ENCODE assay signal across 8 mouse cellular contexts in genomic region chr19:12574012-12574407, GRCm38 (mm10). TPM values are rescaled to one million over a fixed set of nuclear protein-coding genes. Genes with fewer than 3 reads are reported as not detected.
A peak's percentile ranks its signal among the peaks of the same experiment; 100 is the strongest.
DNase-seq lines count a peak whose midpoint lies in the region; ATAC-seq lines count a peak whose summit lies in the region.

No protein-coding gene starts in this region.

- no peaks in the 10 kb centered on the region for H3K36me3 ChIP-seq in neural tube, embryonic 11.5 days (ENCODE audit: control insufficient read depth, insufficient read depth, low read length)
- peaks cover 10% of the 10 kb centered on the region; the same call in 1 of the 2 replicates for H3K36me3 ChIP-seq in embryonic facial prominence, embryonic 15.5 days
- no peaks in the 10 kb centered on the region for H3K36me3 ChIP-seq in hindbrain, embryonic 11.5 days (ENCODE audit: control insufficient read depth, insufficient read depth, low read length)
- H3K36me3 ChIP-seq in liver, embryonic 16.5 days (ENCODE audit: control insufficient read depth, insufficient read depth) = peaks cover 7% of the 10 kb centered on the region
- H3K36me3 ChIP-seq in neural tube, embryonic 13.5 days = no peaks in the 10 kb centered on the region

- no peaks in the 10 kb centered on the region for H3K27me3 ChIP-seq in neural tube, embryonic 11.5 days (ENCODE audit: control insufficient read depth, insufficient read depth, low read length)
- no peaks in the 10 kb centered on the region for H3K27me3 ChIP-seq in embryonic facial prominence, embryonic 15.5 days
- no peaks in the 10 kb centered on the region for H3K27me3 ChIP-seq in hindbrain, embryonic 11.5 days (ENCODE audit: control insufficient read depth, insufficient read depth, low read length)
- no peaks in the 10 kb centered on the region for H3K27me3 ChIP-seq in liver, embryonic 16.5 days (ENCODE audit: control insufficient read depth, insufficient read depth, low read depth, low read length)
- H3K27me3 ChIP-seq in neural tube, embryonic 13.5 days = no peaks in the 10 kb centered on the region

- WGBS in neural tube, embryonic 11.5 days = 26% methylated on average over 5 of the region's 5 CpGs
- 14% methylated on average over 5 of the region's 5 CpGs for WGBS in embryonic facial prominence, embryonic 15.5 days
- 34% methylated on average over 5 of the region's 5 CpGs for WGBS in hindbrain, embryonic 11.5 days
- WGBS in liver, embryonic 16.5 days (ENCODE audit: insufficient replicate concordance) = 3% methylated on average over 5 of the region's 5 CpGs
- 24% methylated on average over 5 of the region's 5 CpGs for WGBS in neural tube, embryonic 13.5 days

- H3K9ac ChIP-seq in neural tube, embryonic 11.5 days (ENCODE audit: low read length) = no peak overlapping the region
- peak overlapping the region; percentile 29; the same call in 1 of the 2 replicates for H3K9ac ChIP-seq in embryonic facial prominence, embryonic 15.5 days
- H3K9ac ChIP-seq in hindbrain, embryonic 11.5 days (ENCODE audit: low read depth, low read length) = peak overlapping the region; percentile 42; the same call in 1 of the 2 replicates
- H3K9ac ChIP-seq in liver, embryonic 16.5 days (ENCODE audit: low read depth, low read length) = peak overlapping the region; percentile 80
- peak overlapping the region; percentile 56 for H3K9ac ChIP-seq in neural tube, embryonic 13.5 days

- H3K4me3 ChIP-seq in neural tube, embryonic 11.5 days (ENCODE audit: low read depth, low read length) = peak overlapping the region; percentile 19
- peak overlapping the region; percentile 38 for H3K4me3 ChIP-seq in embryonic facial prominence, embryonic 15.5 days (replicated peaks)
- peak overlapping the region; percentile 31 for H3K4me3 ChIP-seq in hindbrain, embryonic 11.5 days (ENCODE audit: low read depth, low read length)
- H3K4me3 ChIP-seq in liver, embryonic 16.5 days (ENCODE audit: low read depth, low read length) = peak overlapping the region; percentile 80
- H3K4me3 ChIP-seq in neural tube, embryonic 13.5 days = peak overlapping the region; percentile 40

- H3K4me2 ChIP-seq in neural tube, embryonic 11.5 days (ENCODE audit: low read depth) = peak overlapping the region; percentile 36
- peak overlapping the region; percentile 55 for H3K4me2 ChIP-seq in embryonic facial prominence, embryonic 15.5 days (replicated peaks)
- H3K4me2 ChIP-seq in hindbrain, embryonic 11.5 days (replicated peaks; ENCODE audit: low read depth, low read length) = peak overlapping the region; percentile 47
- H3K4me2 ChIP-seq in liver, embryonic 16.5 days (ENCODE audit: low read depth, low read length) = peak overlapping the region; percentile 69
- H3K4me2 ChIP-seq in neural tube, embryonic 13.5 days = peak overlapping the region; percentile 61

- no peaks in the 10 kb centered on the region for H3K9me3 ChIP-seq in neural tube, embryonic 11.5 days (ENCODE audit: control insufficient read depth, low read length)
- no peaks in the 10 kb centered on the region for H3K9me3 ChIP-seq in embryonic facial prominence, embryonic 15.5 days (replicated peaks)
- no peaks in the 10 kb centered on the region for H3K9me3 ChIP-seq in hindbrain, embryonic 11.5 days (ENCODE audit: control insufficient read depth, low read length)
- H3K9me3 ChIP-seq in liver, embryonic 16.5 days (replicated peaks; ENCODE audit: control insufficient read depth, low read length) = no peaks in the 10 kb centered on the region
- H3K9me3 ChIP-seq in neural tube, embryonic 13.5 days = no peaks in the 10 kb centered on the region

- DNase-seq in neural tube, embryonic 11.5 days (ENCODE audit: low spot score) = peak; percentile 12
- DNase-seq in neural tube, embryonic 10.5 days (ENCODE audit: extremely low spot score, low spot score) = no peak
- DNase-seq in hindbrain, embryonic 11.5 days (ENCODE audit: low spot score) = peak; percentile 20
- no peak for DNase-seq in adipocyte (ENCODE audit: low spot score)
- DNase-seq in cerebellum, postnatal 10 days = no peak

- no peak for ATAC-seq in neural tube, embryonic 11.5 days (ENCODE audit: insufficient read depth, low FRiP score, low TSS enrichment)
- ATAC-seq in embryonic facial prominence, embryonic 15.5 days (ENCODE audit: insufficient number of reproducible peaks, low FRiP score, low TSS enrichment, low read depth) = no peak
- no peak for ATAC-seq in hindbrain, embryonic 11.5 days (ENCODE audit: low FRiP score)
- peak; percentile 4; the same call in 1 of the 2 replicates for ATAC-seq in liver, embryonic 16.5 days (ENCODE audit: low read depth)
- no peak for ATAC-seq in neural tube, embryonic 13.5 days (ENCODE audit: low read depth)

- H3K4me1 ChIP-seq in neural tube, embryonic 11.5 days (ENCODE audit: control insufficient read depth, insufficient read depth, low read length) = no peaks in the 10 kb centered on the region
- H3K4me1 ChIP-seq in embryonic facial prominence, embryonic 15.5 days = peaks cover 17% of the 10 kb centered on the region
- H3K4me1 ChIP-seq in hindbrain, embryonic 11.5 days (replicated peaks; ENCODE audit: control insufficient read depth, insufficient read depth, low read length) = peaks cover 5% of the 10 kb centered on the region; the same call in 1 of the 2 replicates
- peaks cover 16% of the 10 kb centered on the region for H3K4me1 ChIP-seq in liver, embryonic 16.5 days (ENCODE audit: control insufficient read depth, low read depth, low read length)
- peaks cover 20% of the 10 kb centered on the region for H3K4me1 ChIP-seq in neural tube, embryonic 13.5 days (replicated peaks)

- no peak overlapping the region for H3K27ac ChIP-seq in neural tube, embryonic 11.5 days (ENCODE audit: low read depth, low read length)
- peak overlapping the region; percentile 71 for H3K27ac ChIP-seq in embryonic facial prominence, embryonic 15.5 days (replicated peaks)
- no peak overlapping the region for H3K27ac ChIP-seq in hindbrain, embryonic 11.5 days (ENCODE audit: low read depth, low read length)
- H3K27ac ChIP-seq in liver, embryonic 16.5 days (ENCODE audit: low read length) = peak overlapping the region; percentile 86
- no peak overlapping the region for H3K27ac ChIP-seq in neural tube, embryonic 13.5 days (replicated peaks)

RNA-seq across cellular contexts. Expression of gene Gm4952, which starts 25.8 kb away (rescaled TPM):
- polyA plus RNA-seq in neural tube, embryonic 11.5 days (2014; fragmentation: Nextera tagmentation; extraction: Ambion mirVana) = not detected in 2 replicates
- 0.13 TPM in 1 of 2 replicates, not detected in the other for polyA plus RNA-seq in embryonic facial prominence, embryonic 15.5 days (2015; fragmentation: Nextera tagmentation; extraction: Ambion mirVana)
- polyA plus RNA-seq in hindbrain, embryonic 11.5 days (2014; fragmentation: Nextera tagmentation; extraction: Ambion mirVana) = not detected in 2 replicates
- polyA plus RNA-seq in liver, embryonic 16.5 days (2015; fragmentation: Nextera tagmentation; extraction: Ambion mirVana) = 20.2 and 22.6 TPM in 2 replicates
- polyA plus RNA-seq in neural tube, embryonic 13.5 days (2015; fragmentation: Nextera tagmentation; extraction: Ambion mirVana) = not detected in 2 replicates

RNA-seq across cellular contexts. Expression of gene Fam111a, which starts 28.5 kb away (rescaled TPM):
- 22.5 and 24.5 TPM in 2 replicates for polyA plus RNA-seq in neural tube, embryonic 11.5 days (2014; fragmentation: Nextera tagmentation; extraction: Ambion mirVana)
- polyA plus RNA-seq in embryonic facial prominence, embryonic 15.5 days (2015; fragmentation: Nextera tagmentation; extraction: Ambion mirVana) = 22.0 and 23.9 TPM in 2 replicates
- 22.1 and 26.3 TPM in 2 replicates for polyA plus RNA-seq in hindbrain, embryonic 11.5 days (2014; fragmentation: Nextera tagmentation; extraction: Ambion mirVana)
- polyA plus RNA-seq in liver, embryonic 16.5 days (2015; fragmentation: Nextera tagmentation; extraction: Ambion mirVana) = 21.7 and 26.0 TPM in 2 replicates
- 7.9 and 8.0 TPM in 2 replicates for polyA plus RNA-seq in neural tube, embryonic 13.5 days (2015; fragmentation: Nextera tagmentation; extraction: Ambion mirVana)

RNA-seq across cellular contexts. Expression of gene Glyat, which starts 59.1 kb away (rescaled TPM):
- not detected in 2 replicates for polyA plus RNA-seq in neural tube, embryonic 11.5 days (2014; fragmentation: Nextera tagmentation; extraction: Ambion mirVana)
- 0.12 TPM in 1 of 2 replicates, not detected in the other for polyA plus RNA-seq in embryonic facial prominence, embryonic 15.5 days (2015; fragmentation: Nextera tagmentation; extraction: Ambion mirVana)
- polyA plus RNA-seq in hindbrain, embryonic 11.5 days (2014; fragmentation: Nextera tagmentation; extraction: Ambion mirVana) = not detected in 2 replicates
- polyA plus RNA-seq in liver, embryonic 16.5 days (2015; fragmentation: Nextera tagmentation; extraction: Ambion mirVana) = 0.23 and 0.38 TPM in 2 replicates
- polyA plus RNA-seq in neural tube, embryonic 13.5 days (2015; fragmentation: Nextera tagmentation; extraction: Ambion mirVana) = not detected in 2 replicates

Comparison
In these comparisons a context has a peak if more than half of its experiments do, and no peak if none do; other contexts are left out.
1. DNase-seq: peak in neural tube, embryonic 11.5 days (single experiment) and hindbrain, embryonic 11.5 days (single experiment); none in neural tube, embryonic 10.5 days (single experiment), adipocyte (single experiment) and cerebellum, postnatal 10 days (0 of 2).
2. H3K27ac ChIP-seq: peak in embryonic facial prominence, embryonic 15.5 days (single experiment) and liver, embryonic 16.5 days (single experiment); none in neural tube, embryonic 11.5 days (single experiment), hindbrain, embryonic 11.5 days (single experiment) and neural tube, embryonic 13.5 days (single experiment).
3. H3K4me3 ChIP-seq: peak in every context shown above with its lines; median percentile 80 in liver, embryonic 16.5 days; 40 in neural tube, embryonic 13.5 days; 38 in embryonic facial prominence, embryonic 15.5 days; 31 in hindbrain, embryonic 11.5 days; 19 in neural tube, embryonic 11.5 days.
4. RNA of gene Gm4952, which starts 25.8 kb away (polyA plus RNA-seq): 20.2 to 22.6 TPM in liver, embryonic 16.5 days; not detected in neural tube, embryonic 11.5 days, not detected in hindbrain, embryonic 11.5 days, 0.13 TPM in embryonic facial prominence, embryonic 15.5 days and not detected in neural tube, embryonic 13.5 days; every median in the first group is over 10 times any median in the second.
5. Peak in every context shown above with its lines, with median percentiles within 50 percentile points of each other: H3K4me2 ChIP-seq.